Mouse (Mus musculus): ENCODE data around the gene Mrm3. TPM values are rescaled to one million over a fixed set of nuclear protein-coding genes. Genes with fewer than 3 reads are reported as not detected.

Mrm3 gene
- polyA plus RNA-seq, 1 experiment from 2014 or later = 18.6 TPM

DNA sequence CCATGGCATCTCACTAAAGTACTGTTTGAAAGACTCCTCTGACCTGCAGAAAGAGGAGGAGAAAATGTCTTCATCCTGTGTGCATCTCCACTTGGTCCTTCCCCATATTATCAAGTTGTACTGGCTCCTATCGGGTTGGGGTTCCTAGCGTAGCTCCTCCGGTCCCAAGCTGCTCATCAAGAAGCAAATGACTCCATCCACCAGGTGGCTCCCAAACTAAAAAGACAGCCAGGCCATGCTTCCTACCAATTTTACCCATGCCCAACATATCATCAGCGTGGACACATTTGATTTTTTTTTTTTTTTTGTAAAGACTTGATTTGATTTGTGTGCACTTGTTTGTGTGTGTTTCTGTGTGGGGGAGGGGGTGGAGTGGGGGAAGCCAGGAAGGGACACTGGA, 28.9 kb downstream of the Mrm3 start:
- 94% methylated on average over 4 of the region's 4 CpGs for WGBS
- no peaks in the 10 kb centered on the region for H3K27me3 ChIP-seq (ENCODE audit: control insufficient read depth, insufficient read depth, low read length)
- no peak for ATAC-seq (ENCODE audit: insufficient read depth, low FRiP score, low TSS enrichment)
- no peaks in the 10 kb centered on the region for H3K9me3 ChIP-seq (ENCODE audit: control insufficient read depth, low read length)
- H3K4me2 ChIP-seq (ENCODE audit: low read depth) = no peak overlapping the region
- H3K4me3 ChIP-seq (ENCODE audit: low read depth, low read length) = no peak overlapping the region
- peaks cover 5% of the 10 kb centered on the region; the same call in 1 of the 2 replicates for H3K36me3 ChIP-seq (ENCODE audit: control insufficient read depth, insufficient read depth, low read length)
- H3K9ac ChIP-seq (ENCODE audit: low read length) = no peak overlapping the region
- H3K4me1 ChIP-seq (ENCODE audit: control insufficient read depth, insufficient read depth, low read length) = peaks cover 6% of the 10 kb centered on the region
- H3K27ac ChIP-seq (ENCODE audit: low read depth, low read length) = no peak overlapping the region
- DNase-seq (ENCODE audit: low spot score) = no peak

DNA sequence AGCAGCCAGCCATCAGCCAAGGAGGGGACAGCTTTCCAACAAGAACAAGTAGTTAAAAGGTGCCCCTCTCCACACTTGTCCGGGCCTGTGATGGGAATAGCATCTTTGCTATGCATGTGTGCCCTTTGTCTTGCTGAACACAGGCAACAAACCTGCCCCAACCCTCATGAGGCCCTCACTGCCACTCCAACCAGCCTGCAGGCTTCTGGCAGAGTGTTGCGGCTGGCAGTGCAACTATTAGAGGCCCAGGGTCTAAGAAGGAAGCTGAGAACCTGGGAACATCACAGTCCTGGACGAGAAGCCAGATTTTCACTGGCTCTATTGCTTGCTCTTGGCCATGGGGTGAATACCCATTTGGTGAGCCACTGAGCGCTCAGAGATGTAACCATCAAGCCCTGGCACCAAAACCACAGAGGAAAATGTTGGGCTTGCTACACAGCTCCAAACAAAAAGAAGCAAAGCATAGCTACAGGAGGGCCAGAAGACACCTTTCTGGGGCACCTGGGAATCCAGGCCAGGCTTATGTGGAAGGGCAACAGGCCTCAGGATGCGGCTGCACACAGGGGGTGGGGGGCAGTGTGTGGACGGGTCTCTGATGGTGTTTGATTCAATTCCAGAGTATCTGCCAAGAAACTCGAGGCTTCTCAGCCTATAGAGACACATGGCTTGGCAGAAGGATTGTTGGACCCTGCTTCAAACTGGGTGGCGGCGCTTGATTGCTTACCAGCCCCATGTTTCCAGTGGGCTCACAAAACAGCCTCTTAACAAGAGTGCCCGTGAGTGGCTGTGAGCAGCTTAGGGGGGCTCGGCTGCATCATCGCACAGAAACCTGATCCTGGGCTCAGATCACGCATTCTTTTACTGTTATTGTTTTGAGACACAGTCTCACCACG, 35.7 kb downstream of the Mrm3 start:
- Histone ChIP-seq H3K4me3 (ENCODE audit: low read depth, low read length) (no peak overlapping the region), H3K36me3 (ENCODE audit: control insufficient read depth, insufficient read depth, low read length) (no peaks in the 10 kb centered on the region), H3K4me1 (ENCODE audit: control insufficient read depth, insufficient read depth, low read length) (0 out of 2 replicates have a peak, but pooled peaks cover 2% of the 10 kb centered on the region), H3K27me3 (ENCODE audit: control insufficient read depth, insufficient read depth, low read length) (no peaks in the 10 kb centered on the region), H3K9me3 (ENCODE audit: control insufficient read depth, low read length) (peaks cover 3% of the 10 kb centered on the region; the same call in 1 of the 2 replicates), H3K4me2 (ENCODE audit: low read depth) (no peak overlapping the region), H3K9ac (ENCODE audit: low read length) (no peak overlapping the region), H3K27ac (ENCODE audit: low read depth, low read length) (no peak overlapping the region)
- 67% methylated on average over 14 of the region's 14 CpGs for WGBS
- no peak for ATAC-seq (ENCODE audit: insufficient read depth, low FRiP score, low TSS enrichment)
- no peak for DNase-seq (ENCODE audit: low spot score)

DNA sequence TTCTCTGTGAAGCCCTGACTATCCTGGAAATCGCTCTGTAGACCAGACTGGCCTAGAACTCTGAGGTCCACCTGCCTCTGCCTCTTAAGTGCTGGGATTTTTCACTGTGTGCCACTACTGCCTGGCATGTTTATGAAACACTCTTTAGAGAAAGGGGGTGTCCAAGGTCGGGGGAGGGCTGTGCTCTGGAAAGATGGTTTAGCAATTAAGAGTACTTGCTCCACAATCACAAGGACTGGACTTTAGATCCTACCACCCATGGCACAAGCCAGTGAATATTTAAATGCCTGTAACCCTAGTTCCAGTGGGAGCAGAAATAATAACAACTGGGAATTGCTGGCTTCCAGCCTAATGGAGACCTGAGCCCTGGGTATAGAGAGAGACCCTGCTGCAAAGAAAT, 36.5 kb downstream of the Mrm3 start:
- Histone ChIP-seq H3K9me3 (ENCODE audit: control insufficient read depth, low read length) (peaks cover 3% of the 10 kb centered on the region; the same call in 1 of the 2 replicates), H3K4me1 (ENCODE audit: control insufficient read depth, insufficient read depth, low read length) (0 out of 2 replicates have a peak, but pooled peaks cover 4% of the 10 kb centered on the region), H3K9ac (ENCODE audit: low read length) (no peak overlapping the region), H3K36me3 (ENCODE audit: control insufficient read depth, insufficient read depth, low read length) (no peaks in the 10 kb centered on the region), H3K27me3 (ENCODE audit: control insufficient read depth, insufficient read depth, low read length) (no peaks in the 10 kb centered on the region), H3K4me3 (ENCODE audit: low read depth, low read length) (no peak overlapping the region), H3K4me2 (ENCODE audit: low read depth) (no peak overlapping the region), H3K27ac (ENCODE audit: low read depth, low read length) (no peak overlapping the region)
- ATAC-seq (ENCODE audit: insufficient read depth, low FRiP score, low TSS enrichment) = no peak
- WGBS = 62% methylated on average over 2 of the region's 2 CpGs
- DNase-seq (ENCODE audit: low spot score) = no peak

DNA sequence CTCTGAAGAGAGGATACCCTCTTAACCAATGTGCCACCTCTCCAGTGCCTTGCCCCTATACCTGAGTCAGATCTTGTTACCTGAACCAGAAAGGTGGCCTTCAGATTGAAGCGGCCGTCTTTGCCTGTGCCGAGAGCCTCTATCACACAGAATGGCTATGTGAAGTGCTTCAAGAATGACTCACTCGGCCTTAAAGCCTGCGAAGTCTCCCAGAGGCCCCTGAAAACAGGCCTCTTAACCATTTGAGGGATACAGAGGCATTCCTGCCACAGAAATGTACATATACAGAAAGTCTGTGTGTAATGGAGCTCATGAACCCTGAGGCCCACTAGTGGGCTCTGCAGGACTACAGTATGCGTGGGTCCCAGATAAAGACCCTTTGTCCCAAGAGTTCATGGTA, 40.3 kb downstream of the Mrm3 start:
- peaks cover 3% of the 10 kb centered on the region; the same call in 1 of the 2 replicates for H3K9me3 ChIP-seq (ENCODE audit: control insufficient read depth, low read length)
- ATAC-seq (ENCODE audit: insufficient read depth, low FRiP score, low TSS enrichment) (no peak), DNase-seq (ENCODE audit: low spot score) (no peak)
- no peak overlapping the region for H3K27ac ChIP-seq (ENCODE audit: low read depth, low read length)
- no peak overlapping the region for H3K9ac ChIP-seq (ENCODE audit: low read length)
- peaks cover 21% of the 10 kb centered on the region for H3K4me1 ChIP-seq (ENCODE audit: control insufficient read depth, insufficient read depth, low read length)
- no peak overlapping the region for H3K4me2 ChIP-seq (ENCODE audit: low read depth)
- WGBS = 91% methylated on average over 6 of the region's 6 CpGs
- H3K4me3 ChIP-seq (ENCODE audit: low read depth, low read length) = no peak overlapping the region
- H3K27me3 ChIP-seq (ENCODE audit: control insufficient read depth, insufficient read depth, low read length) = no peaks in the 10 kb centered on the region
- no peaks in the 10 kb centered on the region for H3K36me3 ChIP-seq (ENCODE audit: control insufficient read depth, insufficient read depth, low read length)

DNA sequence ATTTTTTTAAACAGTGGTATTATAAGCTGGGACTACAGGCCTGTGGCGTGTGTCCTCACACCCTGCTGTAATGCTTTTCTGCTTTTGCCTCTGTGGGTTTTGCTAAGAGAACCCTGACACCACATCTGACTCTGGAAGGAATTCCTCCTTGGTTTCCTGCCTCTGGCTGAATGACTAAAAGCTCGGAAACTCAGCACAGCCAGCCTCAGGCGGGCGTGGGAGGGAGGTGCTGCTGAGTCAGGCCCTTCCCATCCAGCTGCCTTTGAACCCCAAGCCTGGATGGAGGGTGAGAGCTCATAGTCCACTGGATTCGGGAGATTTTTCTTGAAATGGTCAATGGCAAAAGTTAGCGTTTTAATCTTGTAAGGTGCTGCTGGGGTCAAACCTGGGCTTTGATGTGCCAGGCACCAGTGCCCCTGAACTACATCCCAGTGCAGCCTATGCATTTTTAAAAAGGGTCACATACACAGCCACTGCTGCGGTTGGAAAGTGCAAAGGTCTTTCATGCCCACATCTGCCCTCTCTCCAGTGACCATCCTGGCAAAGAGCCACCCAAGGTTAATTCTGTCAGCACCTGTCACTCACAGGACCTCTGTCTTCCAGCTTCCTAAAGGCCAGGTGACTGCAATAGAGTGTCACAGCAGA, 42.0 kb downstream of the Mrm3 start:
- Histone ChIP-seq H3K27ac (ENCODE audit: low read depth, low read length) (no peak overlapping the region), H3K9me3 (ENCODE audit: control insufficient read depth, low read length) (peaks cover 3% of the 10 kb centered on the region; the same call in 1 of the 2 replicates), H3K4me1 (ENCODE audit: control insufficient read depth, insufficient read depth, low read length) (peaks cover 31% of the 10 kb centered on the region), H3K4me3 (ENCODE audit: low read depth, low read length) (no peak overlapping the region), H3K36me3 (ENCODE audit: control insufficient read depth, insufficient read depth, low read length) (no peaks in the 10 kb centered on the region), H3K27me3 (ENCODE audit: control insufficient read depth, insufficient read depth, low read length) (no peaks in the 10 kb centered on the region), H3K9ac (ENCODE audit: low read length) (no peak overlapping the region), H3K4me2 (ENCODE audit: low read depth) (no peak overlapping the region)
- WGBS = 64% methylated on average over 7 of the region's 7 CpGs
- ATAC-seq (ENCODE audit: insufficient read depth, low FRiP score, low TSS enrichment) = no peak
- DNase-seq (ENCODE audit: low spot score) = no peak

DNA sequence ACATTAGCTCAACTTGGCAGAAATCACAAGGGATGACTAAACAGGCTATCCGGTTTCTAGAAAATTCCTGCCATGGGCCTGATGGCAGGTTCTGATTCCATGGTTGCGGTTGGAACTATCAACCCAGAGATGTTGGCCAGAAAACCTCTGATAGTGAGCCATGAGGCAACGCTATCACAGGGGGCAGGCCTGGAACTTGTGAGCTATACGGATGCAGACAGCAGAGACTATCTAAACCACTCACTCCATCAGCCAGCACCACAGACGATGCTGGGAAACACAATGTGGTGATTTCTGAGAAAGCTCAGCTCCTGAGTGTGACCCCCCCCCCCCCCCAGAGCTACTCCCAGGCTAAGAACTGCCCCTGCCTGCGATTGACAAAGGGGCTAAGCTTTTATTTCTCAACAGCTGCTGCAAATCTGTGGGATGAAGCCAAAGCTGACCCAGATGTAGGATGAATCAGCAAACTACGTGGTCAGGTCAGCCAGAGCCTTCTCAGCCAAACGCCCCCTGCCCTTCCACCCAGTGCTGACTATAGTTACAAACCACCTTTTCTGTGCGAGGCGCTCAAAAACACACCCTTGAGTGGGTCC, 43.1 kb downstream of the Mrm3 start:
- 57% methylated on average over 10 of the region's 10 CpGs for WGBS
- no peak for DNase-seq (ENCODE audit: low spot score)
- Histone ChIP-seq H3K27ac (ENCODE audit: low read depth, low read length) (no peak overlapping the region; the same call in 1 of the 2 replicates), H3K4me2 (ENCODE audit: low read depth) (no peak overlapping the region), H3K9ac (ENCODE audit: low read length) (no peak overlapping the region), H3K9me3 (ENCODE audit: control insufficient read depth, low read length) (peaks cover 3% of the 10 kb centered on the region; the same call in 1 of the 2 replicates), H3K4me3 (ENCODE audit: low read depth, low read length) (no peak overlapping the region), H3K36me3 (ENCODE audit: control insufficient read depth, insufficient read depth, low read length) (no peaks in the 10 kb centered on the region), H3K27me3 (ENCODE audit: control insufficient read depth, insufficient read depth, low read length) (no peaks in the 10 kb centered on the region), H3K4me1 (ENCODE audit: control insufficient read depth, insufficient read depth, low read length) (peaks cover 31% of the 10 kb centered on the region)
- no peak for ATAC-seq (ENCODE audit: insufficient read depth, low FRiP score, low TSS enrichment)

DNA sequence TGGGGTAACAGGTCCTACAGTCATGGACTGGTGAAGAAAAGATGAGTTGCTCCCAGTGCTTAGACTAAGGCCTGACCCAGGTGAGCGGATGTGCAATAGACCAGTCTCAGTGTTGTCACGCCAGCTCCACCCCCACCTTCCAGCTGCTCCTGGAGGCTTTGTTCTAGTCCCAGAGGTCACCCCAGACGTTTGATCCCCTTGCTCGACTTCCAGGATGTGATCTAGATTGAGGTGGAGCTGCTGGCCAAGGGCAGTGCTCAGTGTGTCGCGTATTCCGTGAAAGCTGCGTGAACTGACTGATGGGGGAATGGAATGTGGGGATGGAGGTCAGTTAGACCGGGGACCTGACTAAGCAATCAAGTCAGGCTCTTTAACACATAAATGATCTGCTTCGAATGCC, 43.8 kb downstream of the Mrm3 start:
- Histone ChIP-seq H3K4me2 (ENCODE audit: low read depth) (no peak overlapping the region), H3K9me3 (ENCODE audit: control insufficient read depth, low read length) (peaks cover 3% of the 10 kb centered on the region; the same call in 1 of the 2 replicates), H3K36me3 (ENCODE audit: control insufficient read depth, insufficient read depth, low read length) (no peaks in the 10 kb centered on the region), H3K27ac (ENCODE audit: low read depth, low read length) (no peak overlapping the region), H3K4me1 (ENCODE audit: control insufficient read depth, insufficient read depth, low read length) (peaks cover 35% of the 10 kb centered on the region), H3K27me3 (ENCODE audit: control insufficient read depth, insufficient read depth, low read length) (no peaks in the 10 kb centered on the region), H3K9ac (ENCODE audit: low read length) (no peak overlapping the region), H3K4me3 (ENCODE audit: low read depth, low read length) (no peak overlapping the region)
- no peak for DNase-seq (ENCODE audit: low spot score)
- WGBS = 40% methylated on average over 10 of the region's 10 CpGs
- ATAC-seq (ENCODE audit: insufficient read depth, low FRiP score, low TSS enrichment) = no peak

DNA sequence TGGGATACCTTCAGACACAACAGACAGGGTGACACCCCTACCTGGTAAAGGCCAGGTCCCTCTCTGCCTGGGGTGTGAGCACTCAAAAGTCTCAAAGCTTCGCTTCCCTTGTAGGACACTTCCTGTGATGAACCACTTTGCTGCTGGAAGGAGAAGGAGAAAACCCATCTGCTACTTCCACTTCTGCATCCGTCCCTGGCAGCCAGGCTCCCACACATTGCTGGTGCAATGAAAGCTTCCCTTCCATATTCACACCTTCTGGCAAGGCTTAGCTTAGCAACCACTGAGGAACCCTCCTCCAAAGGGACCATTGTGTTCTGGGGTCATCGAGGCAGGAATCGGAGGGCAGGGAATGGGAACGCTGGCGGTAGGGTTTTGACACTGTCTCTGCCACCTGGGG, 45.1 kb downstream of the Mrm3 start:
- peaks cover 3% of the 10 kb centered on the region; the same call in 1 of the 2 replicates for H3K9me3 ChIP-seq (ENCODE audit: control insufficient read depth, low read length)
- H3K4me2 ChIP-seq (ENCODE audit: low read depth) = no peak overlapping the region
- H3K9ac ChIP-seq (ENCODE audit: low read length) = no peak overlapping the region
- no peaks in the 10 kb centered on the region for H3K27me3 ChIP-seq (ENCODE audit: control insufficient read depth, insufficient read depth, low read length)
- H3K4me3 ChIP-seq (ENCODE audit: low read depth, low read length) = no peak overlapping the region
- DNase-seq (ENCODE audit: low spot score) (no peak), ATAC-seq (ENCODE audit: insufficient read depth, low FRiP score, low TSS enrichment) (no peak)
- WGBS = 80% methylated on average over 6 of the region's 6 CpGs
- H3K27ac ChIP-seq (ENCODE audit: low read depth, low read length) = no peak overlapping the region
- H3K4me1 ChIP-seq (ENCODE audit: control insufficient read depth, insufficient read depth, low read length) = peaks cover 43% of the 10 kb centered on the region
- H3K36me3 ChIP-seq (ENCODE audit: control insufficient read depth, insufficient read depth, low read length) = no peaks in the 10 kb centered on the region

Data from neural tube, embryonic 11.5 days (tissue).